Mouse (Mus musculus) heart, postnatal 36 days (tissue): ENCODE results near the gene Myoc. TPM values are rescaled to one million over a fixed set of nuclear protein-coding genes. Genes with fewer than 3 reads are reported as not detected.

Source experiments
- DNase-seq, 2 experiments: peaks; one replicate each; pipeline ENCODE4 v3.0.0; 2021 to 2022
- intact Hi-C: fragments of 180-260 bp; cut with DNase I; formaldehyde crosslinking; loops from one replicate; pipeline ENCODE4 v1.15.1; 2025
- microRNA-seq, 2 experiments: library from miRNA; unstranded; fragments of <30 nt; microRNA quantifications; one replicate each; pipeline ENCODE4 v1.2.0; 2021; ENCODE audit warnings: borderline number of aligned reads in 2 of 2
- total RNA-seq, 2 experiments: library from RNA; stranded (reverse); gene quantifications; 2 replicates each; pipeline ENCODE4 v1.2.3; 2021

The Myoc gene
- total RNA-seq, 2 experiments from 2014 or later, result 2.1 to 2.5 TPM

- intact Hi-C loops, result no loop called here
- no peak for DNase-seq
Observed at GRCm38 (mm10) chr1:162646083-162646686, 7.2 kb downstream of the Myoc start.

GRCm38 (mm10) chr1:162648416-162648815 lies 9.5 kb downstream of the Myoc start:
- DNase-seq, result no peak
- intact Hi-C loops, result no loop called here

GRCm38 (mm10) chr1:162658119-162658518 lies 19.2 kb downstream of the Myoc start, which contains the start of gene Myocos:
Gene Myocos (minus strand): TSS chr1:162658219.
- intact Hi-C loops, result no loop called here
- no peak for DNase-seq

- peak; percentile 60 to 63 for DNase-seq
- intact Hi-C loops, result loop anchor here (10.0 kb wide), 1 partner anchor 306 kb away; no protein-coding TSS in a partner anchor
Observed at GRCm38 (mm10) chr1:162660276-162660860, 21.4 kb downstream of the Myoc start.

- intact Hi-C loops, result loop anchor here (1.0 to 10.0 kb wide), 3 partner anchors 93 to 310 kb away; partner anchors contain the start of gene Vamp4
Observed at GRCm38 (mm10) chr1:162664826-162665475, 26.0 kb downstream of the Myoc start.

GRCm38 (mm10) chr1:162665486-162666174 lies 26.7 kb downstream of the Myoc start:
- DNase-seq, result no peak
- intact Hi-C loops, result loop anchor here (1.0 to 10.0 kb wide), 3 partner anchors 93 to 311 kb away; partner anchors contain the start of gene Vamp4

More at GRCm38 (mm10) chr1:162664826-162665475, 26.0 kb downstream of the Myoc start:
- DNase-seq, result peak; percentile 71 to 72

GRCm38 (mm10) chr1:162693721-162694120 lies 54.8 kb downstream of the Myoc start:
- no peak for DNase-seq
- intact Hi-C loops, result no loop called here

- DNase-seq, result no peak
- intact Hi-C loops, result no loop called here
Observed at GRCm38 (mm10) chr1:162697866-162698265, 58.9 kb downstream of the Myoc start.

Small RNA genes lying within 50 kb of the gene (microRNA-seq; reads per million reads assigned to microRNA genes)
- gene Gm27616, result 0 reads per million in 2 experiments

Other genes with a start within 250 kb of the Myoc start
- gene Dnm3, start 161.1 kb upstream of the Myoc start, total RNA-seq, result 1 to 10 TPM; 5.2 to 10.0 TPM
- 1 to 10 TPM; 5.1 to 7.5 TPM for gene Mettl13, start 90.6 kb upstream of the Myoc start, total RNA-seq
- 10 to 100 TPM; 22.8 to 23.7 TPM for gene Vamp4, start 68.6 kb upstream of the Myoc start, total RNA-seq
- gene Myocos, start 19.1 kb downstream of the Myoc start, total RNA-seq, result not detected
- gene Prrc2c, start 101.4 kb downstream of the Myoc start, total RNA-seq, result 10 to 100 TPM; 70.8 to 77.9 TPM
- under 1 TPM in 1 of 2 experiments, not detected in 1; 0.14 TPM for gene Fmo4, start 174.8 kb downstream of the Myoc start, total RNA-seq
- 10 to 100 TPM; 36.2 to 53.0 TPM for gene Fmo1, start 227.5 kb downstream of the Myoc start, total RNA-seq